Mouse (Mus musculus): ENCODE results near the gene Hpn. TPM values are rescaled to one million over a fixed set of nuclear protein-coding genes. Genes with fewer than 3 reads are reported as not detected.

Hpn gene
- total RNA-seq, 2 experiments from 2014 or later, result 14.1 to 15.9 TPM

- no peak for DNase-seq
- intact Hi-C loops (cut with DNase I), result no loop called here
Observed at GRCm38 (mm10) chr7:31145596-31146160, 30.6 kb upstream of the Hpn start.

DNA sequence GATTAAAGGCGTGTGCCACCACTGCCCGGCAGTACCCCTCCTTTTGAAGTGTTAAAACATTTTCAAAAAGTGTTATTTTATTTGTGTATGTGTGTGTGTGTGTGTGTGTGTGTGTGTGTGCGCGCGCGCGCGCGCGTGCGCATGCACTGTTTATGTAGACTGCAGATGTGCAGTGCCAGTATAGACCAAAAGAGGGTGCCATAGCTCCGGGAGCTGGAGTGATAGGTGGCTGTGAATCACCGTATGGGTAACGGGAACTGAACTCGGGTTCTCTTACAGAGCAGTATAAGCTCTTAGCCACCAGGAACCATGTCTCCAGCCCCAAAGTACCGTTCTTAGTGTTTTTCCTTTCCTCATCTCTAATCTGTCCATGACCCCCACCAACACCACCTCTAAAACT lies 29.8 kb upstream of the Hpn start:
- no peak for DNase-seq
- intact Hi-C loops (cut with DNase I), result no loop called here

DNA sequence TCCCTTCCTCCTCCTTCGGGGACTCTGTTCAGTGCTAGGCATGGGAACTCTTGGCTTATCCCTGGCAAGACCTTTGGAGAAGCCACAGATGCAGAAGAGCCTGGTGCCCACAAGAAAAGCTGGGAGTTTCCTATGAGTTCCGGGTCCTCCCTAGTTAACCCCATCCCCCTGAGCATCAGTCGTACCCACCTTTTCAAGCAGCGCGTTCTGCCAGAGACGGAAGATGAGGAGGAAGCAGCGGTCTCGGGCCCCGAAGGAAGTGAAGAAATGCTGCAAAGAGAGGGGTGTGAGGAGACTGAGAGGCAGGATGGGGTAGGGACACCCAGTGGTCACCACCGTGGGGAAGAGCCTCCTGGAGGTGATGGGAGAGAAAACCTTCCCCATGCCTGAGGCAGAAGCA lies 25.9 kb upstream of the Hpn start:
- intact Hi-C loops (cut with DNase I), result loop anchor here (2.0 kb wide), 1 partner anchor 34 kb away; no protein-coding TSS in a partner anchor

GRCm38 (mm10) chr7:31140302-31140701 lies 25.2 kb upstream of the Hpn start:
- no peak for DNase-seq
- intact Hi-C loops (cut with DNase I), result loop anchor here (2.0 kb wide), 1 partner anchor 34 kb away; no protein-coding TSS in a partner anchor

More for the DNA sequence above, 25.9 kb upstream of the Hpn start:
- DNase-seq, result no peak

- DNase-seq, result peak in 1 of 2 experiments; percentile 54
- intact Hi-C loops (cut with DNase I), result loop anchor here (2.0 kb wide), 1 partner anchor 35 kb away; no protein-coding TSS in a partner anchor
Observed at GRCm38 (mm10) chr7:31139765-31140164, 24.7 kb upstream of the Hpn start.

GRCm38 (mm10) chr7:31135717-31136116 lies 20.6 kb upstream of the Hpn start:
- intact Hi-C loops (cut with DNase I), result no loop called here
- no peak for DNase-seq

DNA sequence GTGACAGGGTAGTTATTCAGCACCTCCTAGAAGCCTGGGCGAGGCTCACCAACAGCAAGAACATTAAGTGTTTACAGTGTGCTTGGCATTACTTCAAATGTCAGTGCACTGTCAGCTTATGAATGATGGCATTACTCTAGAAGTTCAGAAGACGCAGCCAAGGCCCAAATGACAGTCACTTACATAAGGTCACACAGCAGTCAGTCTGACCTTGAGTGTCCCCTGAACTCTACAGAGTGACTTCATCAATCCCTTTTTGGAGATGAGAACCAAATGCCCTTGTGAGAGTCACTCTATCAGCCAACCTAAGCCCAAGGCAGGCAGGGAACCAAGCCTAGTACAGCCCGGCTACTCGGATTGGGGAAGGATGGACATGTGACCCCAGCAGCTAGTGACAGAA lies 16.8 kb upstream of the Hpn start:
- no peak for DNase-seq
- intact Hi-C loops (cut with DNase I), result loop anchor here (2.0 kb wide), 1 partner anchor 45 kb away; no protein-coding TSS in a partner anchor

DNA sequence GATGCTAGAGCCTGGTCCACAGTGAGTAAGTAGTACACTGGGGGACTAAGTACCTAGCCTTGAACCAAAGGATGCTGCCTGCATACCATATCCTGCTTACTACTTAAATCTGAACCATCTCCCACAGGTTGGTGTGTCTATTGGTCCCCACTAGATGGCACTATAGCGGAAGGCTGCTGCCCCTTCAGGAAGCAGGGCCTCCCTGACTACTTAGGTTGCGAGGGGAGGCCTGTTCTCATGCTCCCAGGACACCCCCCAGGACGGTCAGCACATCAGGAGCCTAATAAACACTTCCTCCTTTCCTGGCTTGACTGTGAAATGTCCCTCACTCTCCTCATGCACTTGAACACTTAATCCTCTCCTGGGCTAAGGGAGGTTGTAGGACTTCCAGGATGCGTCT lies 15.8 kb upstream of the Hpn start:
- DNase-seq, result no peak

DNA sequence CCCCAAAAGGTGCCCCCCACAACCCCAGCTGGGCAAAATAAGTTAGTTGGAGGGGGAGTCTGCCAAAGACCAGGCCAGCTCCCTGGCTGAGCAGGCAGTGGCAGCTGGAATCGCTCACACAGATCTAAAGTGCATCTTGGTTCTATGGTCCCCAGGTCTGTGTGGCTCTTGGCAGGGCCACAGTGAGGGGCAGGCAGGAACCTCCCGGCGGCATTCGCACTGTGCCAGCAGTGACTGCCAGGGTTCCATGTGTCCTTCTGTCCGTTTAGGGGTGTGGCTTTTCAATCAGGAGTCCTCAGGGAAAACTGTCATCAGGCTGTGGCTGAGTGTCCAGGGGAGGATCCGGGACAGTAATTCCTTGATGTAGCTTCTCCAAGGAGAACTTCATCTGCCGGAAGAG lies 15.1 kb upstream of the Hpn start:
- intact Hi-C loops (cut with DNase I), result no loop called here
- no peak for DNase-seq

More for the DNA sequence above, 15.8 kb upstream of the Hpn start:
- intact Hi-C loops (cut with DNase I), result no loop called here

DNA sequence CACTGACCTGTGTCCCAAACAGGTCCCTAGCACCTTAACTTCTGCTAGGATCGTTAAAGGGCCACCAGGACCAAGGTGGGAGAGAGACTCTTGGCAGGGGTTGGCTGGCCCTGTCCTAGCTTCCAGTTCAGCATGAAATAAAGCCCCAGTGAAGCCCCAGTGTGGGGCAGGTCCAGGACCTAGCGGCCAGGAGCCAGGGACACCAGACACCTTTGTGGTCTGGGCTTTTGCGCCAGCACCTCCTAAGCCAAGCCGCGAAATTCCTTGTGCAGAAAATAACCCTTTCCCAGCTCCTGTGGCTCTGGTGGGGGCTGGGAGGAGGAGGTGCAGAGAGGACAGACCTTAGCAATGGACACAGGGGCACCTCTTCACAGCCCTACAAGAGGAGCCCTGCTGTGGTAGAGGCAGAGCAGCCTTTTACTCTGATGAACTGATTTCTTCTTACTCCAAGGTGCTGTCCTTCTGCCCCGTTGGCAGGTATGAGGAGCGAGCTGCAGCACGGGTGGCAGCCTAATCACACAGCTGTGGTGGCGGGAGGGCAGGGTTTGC lies 13.1 kb upstream of the Hpn start:
- DNase-seq, result peak; percentile 43 to 52
- intact Hi-C loops (cut with DNase I), result no loop called here

- DNase-seq, result peak; percentile 40 to 67
- intact Hi-C loops (cut with DNase I), result no loop called here
Observed at GRCm38 (mm10) chr7:31126851-31127724, 12.0 kb upstream of the Hpn start, which contains the start of gene Scn1b. Gene Scn1b, minus strand, starts transcription at chr7:31127003.

- DNase-seq, result peak; percentile 63 to 64
- intact Hi-C loops (cut with DNase I), result no loop called here
Observed at GRCm38 (mm10) chr7:31126211-31126751, 11.2 kb upstream of the Hpn start.

GRCm38 (mm10) chr7:31125116-31125515 lies 10.0 kb upstream of the Hpn start:
- intact Hi-C loops (cut with DNase I), result no loop called here
- DNase-seq, result no peak

- no peak for DNase-seq
- intact Hi-C loops (cut with DNase I), result no loop called here
Observed at GRCm38 (mm10) chr7:31124381-31124780, 9.3 kb upstream of the Hpn start.

- no peak for DNase-seq
- intact Hi-C loops (cut with DNase I), result no loop called here
Observed at GRCm38 (mm10) chr7:31123697-31124096, 8.6 kb upstream of the Hpn start.

DNA sequence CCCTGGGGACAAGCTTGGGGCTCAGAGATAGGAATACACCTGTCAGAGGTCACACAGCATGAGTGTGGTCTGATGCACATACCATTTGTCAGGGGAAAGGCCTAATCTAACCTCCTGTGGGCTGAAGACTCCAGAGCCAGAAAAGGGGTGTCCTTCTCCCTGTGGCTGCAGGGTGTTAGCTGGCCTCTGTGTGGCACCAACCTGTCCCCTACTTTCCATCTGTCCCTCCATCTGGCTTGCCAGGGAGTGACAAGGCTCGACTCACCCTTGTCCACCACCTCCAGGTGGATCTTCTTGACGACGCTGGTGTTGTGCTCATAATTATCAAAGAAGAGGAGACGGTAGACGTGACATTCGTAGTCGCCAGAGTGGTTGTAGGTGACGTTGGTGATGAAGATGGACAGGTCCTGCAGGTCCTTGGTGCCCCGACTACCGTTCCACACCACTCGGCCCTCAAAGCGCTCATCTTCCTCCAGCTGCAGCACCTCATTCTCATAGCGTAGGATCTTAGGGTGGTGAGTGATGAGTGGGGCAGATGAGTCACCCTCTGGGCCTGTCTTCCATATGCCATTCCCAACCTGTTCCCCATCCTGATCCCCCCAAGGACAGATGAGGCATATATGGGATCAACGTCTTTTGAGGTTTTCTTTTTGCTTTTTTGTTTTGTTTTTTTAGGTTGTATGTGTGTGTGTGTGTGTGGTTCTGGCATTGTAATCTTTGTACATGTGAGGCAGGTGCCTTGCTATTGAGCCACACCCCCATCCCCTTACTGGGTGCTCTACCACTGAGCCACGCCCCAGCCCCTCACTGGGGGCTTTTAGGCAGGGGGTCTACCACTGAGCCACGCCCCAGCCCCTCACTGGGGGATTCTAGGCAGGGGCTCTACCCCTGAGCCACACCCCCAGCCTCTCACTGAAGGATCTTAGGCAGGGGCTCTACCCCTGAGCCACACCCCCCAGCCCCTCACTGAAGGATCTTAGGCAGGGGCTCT lies 7.8 kb upstream of the Hpn start:
- intact Hi-C loops (cut with DNase I), result no loop called here
- no peak for DNase-seq

- intact Hi-C loops (cut with DNase I), result no loop called here
- no peak for DNase-seq
Observed at GRCm38 (mm10) chr7:31119556-31119955, 4.5 kb upstream of the Hpn start.

DNA sequence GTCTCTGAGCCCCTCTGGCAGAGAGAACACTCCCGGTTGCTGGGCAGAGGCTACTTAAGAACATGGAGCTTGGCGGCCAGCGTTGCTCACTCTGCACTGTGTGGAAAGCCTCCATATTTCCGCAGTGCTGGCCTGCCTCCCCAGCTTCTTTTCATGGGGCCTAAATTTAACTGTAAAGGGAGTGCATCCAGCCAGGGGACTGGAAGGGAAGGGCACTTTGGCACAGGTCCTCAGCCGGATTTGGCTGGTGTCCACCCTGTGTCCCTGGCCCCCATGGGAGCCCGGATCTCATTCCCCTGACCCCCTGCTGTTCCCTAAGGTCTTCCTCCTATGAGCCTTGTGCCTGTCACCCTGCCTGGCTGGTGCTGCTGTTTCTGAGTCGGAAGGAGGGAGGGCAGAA lies 3.4 kb upstream of the Hpn start:
- intact Hi-C loops (cut with DNase I), result no loop called here
- DNase-seq, result peak; percentile 69 to 74

- intact Hi-C loops (cut with DNase I), result no loop called here
- no peak for DNase-seq
Observed at GRCm38 (mm10) chr7:31117465-31117864, 2.4 kb upstream of the Hpn start.

GRCm38 (mm10) chr7:31116721-31117145 lies 1.6 kb upstream of the Hpn start:
- intact Hi-C loops (cut with DNase I), result no loop called here
- DNase-seq, result no peak

All from gastrocnemius, postnatal 36 days (tissue).